Mouse (Mus musculus) midbrain, embryonic 10.5 days (tissue): Measurements from ENCODE around the gene Gas2l3. TPM values are rescaled to one million over a fixed set of nuclear protein-coding genes. Genes with fewer than 3 reads are reported as not detected.
A peak's percentile ranks its signal among the peaks of the same experiment; 100 is the strongest.

ENCODE experiments used
- DNase-seq: peaks from one replicate; pipeline ENCODE4 v3.0.0-alpha.2; 2017; ENCODE audit warnings: low spot score
- H3K27ac ChIP-seq: fragments of 300-500 bp; sonication (generic); replicated peaks from 2 replicates; pipeline ENCODE4 v1.5.1; 2016; ENCODE audit warnings: mild to moderate bottlenecking
- H3K27me3 ChIP-seq: fragments of 300-500 bp; sonication (generic); 2 replicates; pipeline ENCODE4 v1.6.1; 2016; ENCODE audit warnings: low read depth, mild to moderate bottlenecking; ENCODE audit not compliant: poor library complexity, severe bottlenecking
- H3K36me3 ChIP-seq: fragments of 300-500 bp; sonication (generic); 2 replicates; pipeline ENCODE4 v1.6.1; 2016; ENCODE audit warnings: mild to moderate bottlenecking, moderate library complexity
- H3K4me1 ChIP-seq: fragments of 300-500 bp; sonication (generic); 2 replicates; pipeline ENCODE4 v1.6.1; 2016
- H3K4me3 ChIP-seq: fragments of 300-500 bp; sonication (generic); 2 replicates; pipeline ENCODE4 v1.5.1; 2016; ENCODE audit warnings: mild to moderate bottlenecking, moderate library complexity
- H3K9me3 ChIP-seq: fragments of 300-500 bp; sonication (generic); replicated peaks from 2 replicates; pipeline ENCODE4 v1.6.1; 2016; ENCODE audit warnings: mild to moderate bottlenecking
- WGBS: fragments of 180-500 bp; shearing (Covaris S2); methylation state at CpG from one replicate; pipeline ENCODE4 v1.1.7; 2016; 5-methylcytosine and 5-hydroxymethylcytosine counted together
- polyA plus RNA-seq: library from polyadenylated mRNA; unstranded; fragments of >200 nt; fragmentation: Nextera tagmentation; extraction: Ambion mirVana; gene quantifications from 2 replicates; pipeline ENCODE4 v1.2.1, GENCODE M21; 2016

The Gas2l3 gene
- polyA plus RNA-seq, 1 experiment from 2014 or later, result 19.4 TPM

GRCm38 (mm10) chr10:89464760-89465405 is 21.1 kb upstream of the Gas2l3 start:
- Histone ChIP-seq H3K27ac (no peak overlapping the region), H3K36me3 (no peaks in the 10 kb centered on the region)

GRCm38 (mm10) chr10:89462890-89463289 is 19.1 kb upstream of the Gas2l3 start:
- H3K4me3 ChIP-seq, result no peak overlapping the region
- no peaks in the 10 kb centered on the region for H3K36me3 ChIP-seq
- DNase-seq, result no peak
- H3K4me1 ChIP-seq, result 0 out of 2 replicates have a peak, but pooled peaks cover 4% of the 10 kb centered on the region
- WGBS, result 83% methylated on average over 11 of the region's 11 CpGs
- H3K27me3 ChIP-seq, result no peaks in the 10 kb centered on the region
- no peaks in the 10 kb centered on the region for H3K9me3 ChIP-seq
- H3K27ac ChIP-seq, result 0 out of 2 replicates have a peak overlapping the region, but pooled peaks have one; percentile 33

More at GRCm38 (mm10) chr10:89464760-89465405, 21.1 kb upstream of the Gas2l3 start:
- 90% methylated on average over 4 of the region's 4 CpGs for WGBS
- no peak for DNase-seq
- no peak overlapping the region for H3K4me3 ChIP-seq
- H3K4me1 ChIP-seq, result 0 out of 2 replicates have a peak, but pooled peaks cover 4% of the 10 kb centered on the region
- H3K27me3 ChIP-seq, result no peaks in the 10 kb centered on the region
- H3K9me3 ChIP-seq, result peaks cover 1% of the 10 kb centered on the region; the same call in 1 of the 2 replicates

GRCm38 (mm10) chr10:89461856-89462507 is 18.2 kb upstream of the Gas2l3 start:
- peak overlapping the region; percentile 53; the same call in 1 of the 2 replicates for H3K27ac ChIP-seq
- WGBS, result 27% methylated on average over 14 of the region's 14 CpGs
- no peak overlapping the region for H3K4me3 ChIP-seq
- H3K36me3 ChIP-seq, result no peaks in the 10 kb centered on the region
- H3K4me1 ChIP-seq, result 0 out of 2 replicates have a peak, but pooled peaks cover 4% of the 10 kb centered on the region
- H3K27me3 ChIP-seq, result no peaks in the 10 kb centered on the region
- peak; percentile 70 for DNase-seq
- H3K9me3 ChIP-seq, result no peaks in the 10 kb centered on the region

- WGBS, result 87% methylated on average over 11 of the region's 11 CpGs
- Histone ChIP-seq H3K4me1 (0 out of 2 replicates have a peak, but pooled peaks cover 4% of the 10 kb centered on the region), H3K27ac (no peak overlapping the region), H3K4me3 (no peak overlapping the region), H3K9me3 (no peaks in the 10 kb centered on the region), H3K27me3 (no peaks in the 10 kb centered on the region), H3K36me3 (no peaks in the 10 kb centered on the region)
- DNase-seq, result no peak
Measured at GRCm38 (mm10) chr10:89460972-89461371, 17.2 kb upstream of the Gas2l3 start.

GRCm38 (mm10) chr10:89458770-89459169 is 15.0 kb upstream of the Gas2l3 start:
- 80% methylated on average over 3 of the region's 3 CpGs for WGBS
- H3K4me3 ChIP-seq, result no peak overlapping the region
- H3K27me3 ChIP-seq, result 0 out of 2 replicates have a peak, but pooled peaks cover under 1% of the 10 kb centered on the region
- peaks cover 10% of the 10 kb centered on the region; the same call in 1 of the 2 replicates for H3K4me1 ChIP-seq
- DNase-seq, result no peak
- no peak overlapping the region for H3K27ac ChIP-seq
- no peaks in the 10 kb centered on the region for H3K36me3 ChIP-seq
- H3K9me3 ChIP-seq, result no peaks in the 10 kb centered on the region

- H3K27me3 ChIP-seq, result 0 out of 2 replicates have a peak, but pooled peaks cover 5% of the 10 kb centered on the region
- no peaks in the 10 kb centered on the region for H3K9me3 ChIP-seq
- no peak for DNase-seq
- WGBS, result 83% methylated on average over 3 of the region's 3 CpGs
- H3K4me1 ChIP-seq, result peaks cover 7% of the 10 kb centered on the region; the same call in 1 of the 2 replicates
- no peak overlapping the region for H3K27ac ChIP-seq
- H3K4me3 ChIP-seq, result no peak overlapping the region
- H3K36me3 ChIP-seq, result no peaks in the 10 kb centered on the region
Measured at GRCm38 (mm10) chr10:89453794-89454193, 10.0 kb upstream of the Gas2l3 start.

- WGBS, result 83% methylated on average over 15 of the region's 15 CpGs
- Histone ChIP-seq H3K27me3 (0 out of 2 replicates have a peak, but pooled peaks cover 5% of the 10 kb centered on the region), H3K4me3 (no peak overlapping the region), H3K9me3 (no peaks in the 10 kb centered on the region), H3K36me3 (no peaks in the 10 kb centered on the region), H3K4me1 (peaks cover 7% of the 10 kb centered on the region; the same call in 1 of the 2 replicates), H3K27ac (no peak overlapping the region)
- DNase-seq, result no peak
Measured at GRCm38 (mm10) chr10:89453068-89453641, 9.4 kb upstream of the Gas2l3 start.

GRCm38 (mm10) chr10:89450411-89450810 is 6.6 kb upstream of the Gas2l3 start:
- no peaks in the 10 kb centered on the region for H3K36me3 ChIP-seq
- no peaks in the 10 kb centered on the region for H3K9me3 ChIP-seq
- H3K27ac ChIP-seq, result no peak overlapping the region
- no peak overlapping the region for H3K4me3 ChIP-seq
- no peak for DNase-seq
- H3K27me3 ChIP-seq, result peaks cover 21% of the 10 kb centered on the region
- H3K4me1 ChIP-seq, result peaks cover 7% of the 10 kb centered on the region; the same call in 1 of the 2 replicates
- 88% methylated on average over 10 of the region's 10 CpGs for WGBS

GRCm38 (mm10) chr10:89444381-89444780 is 614 bp upstream of the Gas2l3 start:
- DNase-seq, result no peak
- Histone ChIP-seq H3K27ac (peak overlapping the region; percentile 92), H3K27me3 (peaks cover 65% of the 10 kb centered on the region), H3K4me3 (peak overlapping the region; percentile 77), H3K9me3 (no peaks in the 10 kb centered on the region; the same call in 1 of the 2 replicates), H3K4me1 (peaks cover 15% of the 10 kb centered on the region), H3K36me3 (peaks cover 13% of the 10 kb centered on the region)
- WGBS, result 39% methylated on average over 3 of the region's 3 CpGs

- H3K4me3 ChIP-seq, result peak overlapping the region; percentile 77
- no peaks in the 10 kb centered on the region; the same call in 1 of the 2 replicates for H3K9me3 ChIP-seq
- no peak for DNase-seq
- under 1% methylated on average over 17 of the region's 17 CpGs for WGBS
- H3K27me3 ChIP-seq, result peaks cover 77% of the 10 kb centered on the region
- H3K36me3 ChIP-seq, result peaks cover 13% of the 10 kb centered on the region
- H3K4me1 ChIP-seq, result peaks cover 17% of the 10 kb centered on the region
- peak overlapping the region; percentile 92 for H3K27ac ChIP-seq
Measured at GRCm38 (mm10) chr10:89443115-89443622, 598 bp downstream of the Gas2l3 start.

GRCm38 (mm10) chr10:89442640-89443039 is 1.1 kb downstream of the Gas2l3 start:
- peaks cover 22% of the 10 kb centered on the region for H3K4me1 ChIP-seq
- H3K9me3 ChIP-seq, result no peaks in the 10 kb centered on the region; the same call in 1 of the 2 replicates
- H3K36me3 ChIP-seq, result peaks cover 13% of the 10 kb centered on the region
- WGBS, result 34% methylated on average over 4 of the region's 4 CpGs
- H3K27ac ChIP-seq, result no peak overlapping the region; the same call in 1 of the 2 replicates
- H3K4me3 ChIP-seq, result peak overlapping the region; percentile 77
- no peak for DNase-seq
- peaks cover 82% of the 10 kb centered on the region for H3K27me3 ChIP-seq

GRCm38 (mm10) chr10:89441961-89442360 is 1.8 kb downstream of the Gas2l3 start:
- 97% methylated on average over 3 of the region's 3 CpGs for WGBS
- Histone ChIP-seq H3K4me3 (no peak overlapping the region), H3K27ac (no peak overlapping the region), H3K36me3 (peaks cover 13% of the 10 kb centered on the region), H3K27me3 (peaks cover 88% of the 10 kb centered on the region), H3K9me3 (no peaks in the 10 kb centered on the region; the same call in 1 of the 2 replicates), H3K4me1 (peaks cover 26% of the 10 kb centered on the region)
- DNase-seq, result no peak
